Mouse (Mus musculus) CH12.LX (cell line): ENCODE measurements around the gene Pbx1. TPM values are rescaled to one million over a fixed set of nuclear protein-coding genes. Genes with fewer than 3 reads are reported as not detected.

ENCODE experiments used
- DNase-seq: peaks from one replicate; pipeline ENCODE4 v3.0.0-alpha.2; 2013; ENCODE audit errors: extremely low read depth
- H3K27ac ChIP-seq: 2 replicates; pipeline ENCODE4 v1.5.1; 2012; ENCODE audit warnings: low read depth, mild to moderate bottlenecking, control low read depth, moderate library complexity; ENCODE audit not compliant: insufficient read depth
- H3K27me3 ChIP-seq: replicated peaks from 2 replicates; pipeline ENCODE3; 2012; ENCODE audit warnings: inconsistent platforms
- H3K36me3 ChIP-seq, 2 experiments: replicated peaks in 1 of 2; 2 replicates each; pipeline versions ENCODE3 to v1.6.1; 2012; ENCODE audit warnings: inconsistent platforms in 1 of 2, low read length in 1 of 2, mild to moderate bottlenecking in 1 of 2, mixed read lengths in 1 of 2, moderate library complexity in 1 of 2; ENCODE audit not compliant: control insufficient read depth in 1 of 2, insufficient read depth in 1 of 2
- H3K4me1 ChIP-seq, 2 experiments: 2 replicates each; pipeline ENCODE4 v1.6.1; 2012; ENCODE audit warnings: inconsistent platforms in 1 of 2, moderate library complexity in 1 of 2; ENCODE audit not compliant: insufficient read depth in 2 of 2, control insufficient read depth in 1 of 2
- H3K4me2 ChIP-seq: 2 replicates; pipeline ENCODE4 v1.6.1; 2012; ENCODE audit warnings: low read depth, mild to moderate bottlenecking, control low read depth; ENCODE audit not compliant: poor library complexity, insufficient read depth, severe bottlenecking
- H3K4me3 ChIP-seq, 3 experiments: fragments of 150-350 bp in 1 of 3; sonication (generic) in 1 of 3; replicated peaks in 1 of 3; 2 replicates each; pipeline versions ENCODE3 to v1.5.1; 2011 to 2012; ENCODE audit warnings: low read depth in 2 of 3, low read length in 2 of 3, mild to moderate bottlenecking in 2 of 3, moderate library complexity in 2 of 3, control low read depth in 1 of 3, improper control_type of control experiment in 1 of 3, inconsistent platforms in 1 of 3, mixed read lengths in 1 of 3; ENCODE audit not compliant: poor library complexity in 1 of 3
- H3K79me2 ChIP-seq: replicated peaks from 2 replicates; pipeline ENCODE4 v1.6.1; 2012; ENCODE audit warnings: mild to moderate bottlenecking, moderate library complexity; ENCODE audit not compliant: control insufficient read depth, poor library complexity, insufficient read depth, severe bottlenecking; ENCODE audit errors: extremely low read depth
- H3K9ac ChIP-seq: 2 replicates; pipeline ENCODE4 v1.6.1; 2012; ENCODE audit warnings: low read depth, mild to moderate bottlenecking, control low read depth, moderate library complexity; ENCODE audit not compliant: insufficient read depth
- H3K9me3 ChIP-seq: replicated peaks from 2 replicates; pipeline ENCODE3; 2012; ENCODE audit warnings: low read length, inconsistent platforms, mixed read lengths
- CHD2 ChIP-seq: IDR thresholded peaks from 2 replicates; pipeline ENCODE4 v1.6.1; 2011; ENCODE audit warnings: low read length, improper control_type of control experiment
- CTCF ChIP-seq, 2 experiments: IDR thresholded peaks in 1 of 2; conservative IDR thresholded peaks in 1 of 2; 2 replicates each; pipeline ENCODE4 v1.5.1; 2011 to 2012; ENCODE audit warnings: low read depth in 2 of 2, low read length in 2 of 2, improper control_type of control experiment in 1 of 2, inconsistent platforms in 1 of 2, mild to moderate bottlenecking in 1 of 2, moderate library complexity in 1 of 2
- ELF1 ChIP-seq: IDR thresholded peaks from 2 replicates; pipeline ENCODE4 v1.6.1; 2014; ENCODE audit warnings: low read depth, mild to moderate bottlenecking, inconsistent platforms, low read length, improper control_type of control experiment
- EP300 ChIP-seq: IDR thresholded peaks from 2 replicates; pipeline ENCODE4 v1.6.1; 2011; ENCODE audit warnings: low read length, improper control_type of control experiment
- ETS1 ChIP-seq: conservative IDR thresholded peaks from 2 replicates; pipeline ENCODE4 v1.6.1; 2012; ENCODE audit warnings: low read depth, mild to moderate bottlenecking, inconsistent platforms, low read length, improper control_type of control experiment, moderate library complexity
- GABPA ChIP-seq: IDR thresholded peaks from 2 replicates; pipeline ENCODE4 v1.6.1; 2012; ENCODE audit warnings: low read depth, low read length, improper control_type of control experiment, inconsistent platforms; ENCODE audit not compliant: insufficient replicate concordance
- HCFC1 ChIP-seq: IDR thresholded peaks from 2 replicates; pipeline ENCODE4 v1.6.1; 2012; ENCODE audit warnings: low read depth, mild to moderate bottlenecking, inconsistent platforms, low read length, improper control_type of control experiment
- IRF4 ChIP-seq: IDR thresholded peaks from 2 replicates; pipeline ENCODE4 v1.6.1; 2014; ENCODE audit warnings: low read depth, mild to moderate bottlenecking, inconsistent platforms, low read length, improper control_type of control experiment
- JUND ChIP-seq: conservative IDR thresholded peaks from 2 replicates; pipeline ENCODE4 v1.6.1; 2011; ENCODE audit warnings: low read depth, low read length, improper control_type of control experiment
- KAT2A ChIP-seq: IDR thresholded peaks from 2 replicates; pipeline ENCODE4 v1.6.1; 2012; ENCODE audit warnings: low read length, improper control_type of control experiment, inconsistent platforms; ENCODE audit not compliant: insufficient replicate concordance
- MAX ChIP-seq: IDR thresholded peaks from 2 replicates; pipeline ENCODE4 v1.6.1; 2011; ENCODE audit warnings: low read length, improper control_type of control experiment
- MAZ ChIP-seq: IDR thresholded peaks from 2 replicates; pipeline ENCODE4 v1.6.1; 2012; ENCODE audit warnings: low read depth, mild to moderate bottlenecking, inconsistent platforms, low read length, improper control_type of control experiment, moderate library complexity
- MYC ChIP-seq: IDR thresholded peaks from 2 replicates; pipeline ENCODE4 v1.6.1; 2011; ENCODE audit warnings: low read depth, mild to moderate bottlenecking, improper control_type of control experiment, low read length
- NELFE ChIP-seq: IDR thresholded peaks from 2 replicates; pipeline ENCODE4 v1.6.1; 2011; ENCODE audit warnings: low read depth, low read length, improper control_type of control experiment
- NRF1 ChIP-seq: IDR thresholded peaks from 2 replicates; pipeline ENCODE4 v1.6.1; 2014; ENCODE audit warnings: low read depth, mild to moderate bottlenecking, inconsistent platforms, low read length, improper control_type of control experiment, moderate library complexity
- PAX5 ChIP-seq: IDR thresholded peaks from 2 replicates; pipeline ENCODE4 v1.6.1; 2012; ENCODE audit warnings: low read length, inconsistent platforms, mixed read lengths
- POLR2A ChIP-seq: IDR thresholded peaks from 2 replicates; pipeline ENCODE4 v1.6.1; 2011; ENCODE audit warnings: low read depth, mild to moderate bottlenecking, improper control_type of control experiment, low read length
- POLR2AphosphoS2 ChIP-seq: IDR thresholded peaks from 2 replicates; pipeline ENCODE4 v1.6.1; 2011; ENCODE audit warnings: low read depth, low read length, improper control_type of control experiment
- RAD21 ChIP-seq: IDR thresholded peaks from 2 replicates; pipeline ENCODE4 v1.6.1; 2011; ENCODE audit warnings: low read depth, mild to moderate bottlenecking, low read length, improper control_type of control experiment, moderate library complexity
- RCOR1 ChIP-seq: conservative IDR thresholded peaks from 2 replicates; pipeline ENCODE4 v1.6.1; 2012; ENCODE audit warnings: low read depth, mild to moderate bottlenecking, inconsistent platforms, low read length, improper control_type of control experiment
- SIN3A ChIP-seq: IDR thresholded peaks from 2 replicates; pipeline ENCODE4 v1.6.1; 2012; ENCODE audit warnings: low read length, improper control_type of control experiment, inconsistent platforms
- TCF12 ChIP-seq: IDR thresholded peaks from 2 replicates; pipeline ENCODE4 v1.6.1; 2014; ENCODE audit warnings: low read depth, mild to moderate bottlenecking, inconsistent platforms, low read length, improper control_type of control experiment
- USF1 ChIP-seq: IDR thresholded peaks from 2 replicates; pipeline ENCODE4 v1.6.1; 2014; ENCODE audit warnings: low read depth, mild to moderate bottlenecking, inconsistent platforms, low read length, improper control_type of control experiment
- USF2 ChIP-seq: conservative IDR thresholded peaks from 2 replicates; pipeline ENCODE4 v1.6.1; 2011; ENCODE audit warnings: low read depth, low read length, improper control_type of control experiment
- ZC3H11A ChIP-seq: IDR thresholded peaks from 2 replicates; pipeline ENCODE4 v1.6.1; 2012; ENCODE audit warnings: low read depth, mild to moderate bottlenecking, inconsistent platforms, low read length, improper control_type of control experiment
- ZMIZ1 ChIP-seq: IDR thresholded peaks from 2 replicates; pipeline ENCODE4 v1.6.1; 2012; ENCODE audit warnings: low read depth, mild to moderate bottlenecking, inconsistent platforms, low read length, improper control_type of control experiment
- dilution Hi-C: fragments of 300-500 bp; cut with MboI; formaldehyde crosslinking; loops from 2 replicates; pipeline ENCODE4 v1.14.3; 2020; ENCODE audit warnings: low sequenced_read_pairs; ENCODE audit not compliant: extremely low pct_unique_long_range_greater_than_20kb, extremely low pct_ligation_motif_present
- in situ Hi-C: fragments of 300-500 bp; cut with MboI; formaldehyde crosslinking; loops from 3 replicates; pipeline ENCODE4 v1.14.3; 2019; ENCODE audit warnings: low sequenced_read_pairs, low pct_ligation_motif_present, low pct_unique_long_range_greater_than_20kb, mixed read lengths
- polyA plus RNA-seq: library from polyadenylated mRNA; unstranded; fragments of >175 nt; gene quantifications from 2 replicates; pipeline ENCODE4 v1.2.1, GENCODE M21; 2012; ENCODE audit warnings: low read depth; ENCODE audit not compliant: insufficient read length
- total RNA-seq, 2 experiments: library from RNA; depleted of rRNA; stranded (reverse); fragments of 300-350 nt in 1 of 2; fragments of >200 nt in 1 of 2; gene quantifications; 2 replicates each; pipeline ENCODE4 v1.2.3; 2012 to 2014

Gene Pbx1
- total and polyA plus RNA-seq, 3 experiments = not detected

- TF ChIP-seq POLR2AphosphoS2 (no peak), CHD2 (no peak), EP300 (no peak), ZC3H11A (no peak), JUND (no peak), MAX (no peak), SIN3A (no peak), MYC (no peak), GABPA (no peak), IRF4 (no peak), RAD21 (no peak)
- no peak overlapping the region for H3K4me2 ChIP-seq
- H3K9ac ChIP-seq = no peak overlapping the region
- dilution Hi-C loops = no loop called here
- DNase-seq = no peak
- in situ Hi-C loops = no loop called here
- peak overlapping the region in 1 of 3 experiments; percentile 5 for H3K4me3 ChIP-seq
- H3K27ac ChIP-seq = no peak overlapping the region
- H3K27me3 ChIP-seq = no peaks in the 10 kb centered on the region
- H3K4me1 ChIP-seq = no peaks in the 10 kb centered on the region
- peaks cover 81% of the 10 kb centered on the region for H3K9me3 ChIP-seq
- H3K36me3 ChIP-seq = no peaks in the 10 kb centered on the region
- no peaks in the 10 kb centered on the region for H3K79me2 ChIP-seq
Measured at GRCm38 (mm10) chr1:168416729-168417437, 15.2 kb downstream of the Pbx1 start.

- DNase-seq = no peak
- Histone ChIP-seq H3K4me2 (no peak overlapping the region), H3K27ac (no peak overlapping the region), H3K4me3 (no peak overlapping the region), H3K27me3 (no peaks in the 10 kb centered on the region), H3K9me3 (peaks cover 76% of the 10 kb centered on the region), H3K9ac (no peak overlapping the region), H3K4me1 (no peaks in the 10 kb centered on the region), H3K79me2 (no peaks in the 10 kb centered on the region), H3K36me3 (no peaks in the 10 kb centered on the region)
- in situ Hi-C loops (no loop called here), dilution Hi-C loops (no loop called here)
- TF ChIP-seq ELF1 (no peak), MYC (no peak), ZC3H11A (no peak), HCFC1 (no peak), POLR2A (no peak), USF2 (no peak), MAX (no peak), CHD2 (no peak)
Measured at GRCm38 (mm10) chr1:168410611-168411010, 21.5 kb downstream of the Pbx1 start.

- Histone ChIP-seq H3K4me2 (no peak overlapping the region), H3K4me1 (no peaks in the 10 kb centered on the region), H3K9ac (no peak overlapping the region), H3K79me2 (no peaks in the 10 kb centered on the region), H3K4me3 (no peak overlapping the region), H3K27me3 (no peaks in the 10 kb centered on the region), H3K27ac (no peak overlapping the region), H3K36me3 (no peaks in the 10 kb centered on the region), H3K9me3 (peaks cover 77% of the 10 kb centered on the region)
- DNase-seq = no peak
- dilution Hi-C loops = no loop called here
- in situ Hi-C loops = no loop called here
- TF ChIP-seq MAZ (no peak), TCF12 (no peak), CHD2 (no peak), NRF1 (no peak), MYC (no peak), KAT2A (no peak), HCFC1 (no peak), CTCF (conservative IDR thresholded peaks at IDR 0.05 in 1 of 2, IDR thresholded peaks at IDR 0.05 in 1 of 2; ENCODE audit: low read depth in 2 of 2, low read length in 2 of 2) (no peak), USF2 (no peak), RCOR1 (no peak), USF1 (no peak), ETS1 (no peak), NELFE (no peak), GABPA (no peak), ZMIZ1 (no peak), MAX (no peak), PAX5 (no peak)
Measured at GRCm38 (mm10) chr1:168410054-168410453, 22.0 kb downstream of the Pbx1 start.
